Mouse (Mus musculus) cortical plate, adult 2 months (tissue): ENCODE measurements around the gene Aldh8a1.

Source experiments
- CTCF ChIP-seq: fragments of 200-500 bp; IDR thresholded peaks from 2 replicates; pipeline ENCODE4 v1.5.1; 2011; ENCODE audit warnings: mild to moderate bottlenecking, control low read depth, low read length; ENCODE audit not compliant: insufficient read depth; ENCODE audit errors: extremely low read depth
- POLR2A ChIP-seq: fragments of 200-500 bp; IDR thresholded peaks from 2 replicates; pipeline ENCODE4 v1.6.1; 2011; ENCODE audit warnings: mild to moderate bottlenecking, low read length, control low read depth; ENCODE audit not compliant: insufficient read depth; ENCODE audit errors: extremely low read depth

GRCm38 (mm10) chr10:21443646-21444324 lies 66.7 kb downstream of the Aldh8a1 start:
- TF ChIP-seq CTCF: no peak
- no peak for TF ChIP-seq POLR2A
